Mouse (Mus musculus) midbrain, embryonic 16.5 days (tissue): Measurements from ENCODE around the gene Fbn1. TPM values are rescaled to one million over a fixed set of nuclear protein-coding genes. Genes with fewer than 3 reads are reported as not detected.

Experiments used
- ATAC-seq: fragments of 200-750 bp; cut with Nextera tagmentation; 2 replicates; pipeline ENCODE4 v1.8.0; 2017; ENCODE audit warnings: moderate TSS enrichment
- H3K27ac ChIP-seq: fragments of 300-500 bp; sonication (generic); 2 replicates; pipeline ENCODE4 v1.5.1; 2014; ENCODE audit warnings: mild to moderate bottlenecking, low read length, mixed read lengths
- H3K27me3 ChIP-seq: fragments of 300-500 bp; sonication (generic); 2 replicates; pipeline ENCODE4 v1.6.1; 2014; ENCODE audit warnings: low read depth, low read length, mixed read lengths; ENCODE audit not compliant: control insufficient read depth, insufficient read depth
- H3K36me3 ChIP-seq: fragments of 300-500 bp; sonication (generic); 2 replicates; pipeline ENCODE4 v1.6.1; 2014; ENCODE audit warnings: mild to moderate bottlenecking, low read length, moderate library complexity, mixed read lengths; ENCODE audit not compliant: control insufficient read depth, insufficient read depth
- H3K4me1 ChIP-seq: fragments of 300-500 bp; sonication (generic); 2 replicates; pipeline ENCODE4 v1.6.1; 2014; ENCODE audit warnings: mild to moderate bottlenecking, low read length, mixed read lengths; ENCODE audit not compliant: control insufficient read depth, insufficient read depth
- H3K4me2 ChIP-seq: fragments of 300-500 bp; sonication (generic); 2 replicates; pipeline ENCODE4 v1.6.1; 2014; ENCODE audit warnings: mild to moderate bottlenecking, low read length, mixed read lengths
- H3K4me3 ChIP-seq: fragments of 300-500 bp; sonication (generic); 2 replicates; pipeline ENCODE4 v1.5.1; 2014; ENCODE audit warnings: low read depth, mild to moderate bottlenecking, low read length, moderate library complexity, mixed read lengths
- H3K9ac ChIP-seq: fragments of 300-500 bp; sonication (generic); 2 replicates; pipeline ENCODE4 v1.6.1; 2014; ENCODE audit warnings: low read depth, low read length, mixed read lengths
- H3K9me3 ChIP-seq: fragments of 300-500 bp; sonication (generic); replicated peaks from 2 replicates; pipeline ENCODE4 v1.6.1; 2014; ENCODE audit warnings: mild to moderate bottlenecking, low read length, mixed read lengths; ENCODE audit not compliant: control insufficient read depth, poor library complexity, severe bottlenecking
- WGBS: fragments of 180-500 bp; shearing (Covaris S2); extraction: QIAGEN DNeasy Blood & Tissue Kit; methylation state at CpG from one replicate; pipeline ENCODE4 v1.1.7; 2014; 5-methylcytosine and 5-hydroxymethylcytosine counted together
- polyA plus RNA-seq: library from polyadenylated mRNA; unstranded; fragments of >200 nt; fragmentation: Nextera tagmentation; extraction: Ambion mirVana; gene quantifications from 2 replicates; pipeline ENCODE4 v1.2.1, GENCODE M21; 2015

Gene Fbn1
- polyA plus RNA-seq, 1 experiment from 2014 or later = 1.8 TPM

DNA sequence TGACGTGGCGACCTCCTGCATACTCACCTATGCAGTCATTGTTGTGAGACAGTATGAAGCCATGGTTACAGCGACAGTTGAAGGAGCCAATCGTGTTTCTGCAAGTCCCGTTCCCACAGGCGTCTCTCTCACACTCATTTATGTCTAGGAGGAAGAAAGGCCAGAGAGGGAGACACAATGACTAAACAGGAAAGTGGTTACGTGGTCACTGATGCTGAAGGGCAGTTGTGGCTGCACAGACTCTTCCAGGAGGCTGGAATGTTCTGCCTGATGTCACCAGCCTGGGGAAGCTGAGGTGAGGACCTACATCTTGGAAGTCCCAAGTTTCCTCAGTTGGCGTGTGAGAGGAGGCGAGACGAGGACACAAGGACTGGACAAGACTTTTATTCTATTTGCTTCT is 177.3 kb downstream of the Fbn1 start:
- WGBS = 94% methylated on average over 10 of the region's 10 CpGs
- H3K9ac ChIP-seq = no peak overlapping the region
- H3K4me1 ChIP-seq = no peaks in the 10 kb centered on the region
- no peaks in the 10 kb centered on the region for H3K9me3 ChIP-seq
- ATAC-seq = no peak
- H3K27me3 ChIP-seq = no peaks in the 10 kb centered on the region
- no peak overlapping the region for H3K4me3 ChIP-seq
- H3K27ac ChIP-seq = no peak overlapping the region
- H3K36me3 ChIP-seq = peaks cover 4% of the 10 kb centered on the region; the same call in 1 of the 2 replicates
- no peak overlapping the region for H3K4me2 ChIP-seq

DNA sequence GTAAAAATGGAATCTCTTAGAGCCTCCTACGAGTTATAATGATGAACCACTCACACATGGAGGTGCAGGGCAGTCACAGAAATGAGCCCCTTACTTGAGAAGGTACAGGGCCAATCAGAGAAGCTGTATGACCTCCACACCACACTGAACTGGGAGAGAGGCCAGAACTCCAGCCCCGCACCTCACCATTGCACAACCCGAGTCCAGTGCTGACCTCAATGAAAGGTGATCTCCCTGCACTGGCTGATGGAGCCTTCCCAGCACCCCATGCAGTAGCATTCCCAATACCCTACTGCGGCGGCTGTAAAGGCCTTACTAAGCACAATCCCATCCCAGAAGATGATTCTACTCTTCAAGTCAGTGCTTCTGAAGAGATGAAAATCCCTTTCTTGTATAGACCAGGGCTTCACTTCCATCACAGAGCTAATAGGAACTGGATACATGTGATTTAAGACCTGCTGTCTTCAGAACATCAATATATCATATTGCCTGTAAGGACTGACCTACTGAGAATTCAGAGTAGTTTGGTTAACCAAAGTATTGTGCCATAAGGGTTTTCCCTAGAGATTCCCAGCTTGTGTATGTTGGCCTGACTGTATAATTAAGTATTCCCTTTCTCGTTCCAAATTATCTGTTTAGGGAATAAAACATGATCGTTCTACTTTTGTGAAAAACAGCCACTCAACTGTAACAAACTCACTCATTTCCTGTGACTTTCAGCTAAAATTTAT is 182.5 kb downstream of the Fbn1 start:
- Histone ChIP-seq H3K4me3 (no peak overlapping the region), H3K9ac (no peak overlapping the region), H3K27me3 (no peaks in the 10 kb centered on the region), H3K27ac (no peak overlapping the region), H3K4me2 (no peak overlapping the region), H3K4me1 (no peaks in the 10 kb centered on the region), H3K9me3 (no peaks in the 10 kb centered on the region), H3K36me3 (no peaks in the 10 kb centered on the region)
- WGBS = 87% methylated on average over 7 of the region's 7 CpGs
- ATAC-seq = no peak

DNA sequence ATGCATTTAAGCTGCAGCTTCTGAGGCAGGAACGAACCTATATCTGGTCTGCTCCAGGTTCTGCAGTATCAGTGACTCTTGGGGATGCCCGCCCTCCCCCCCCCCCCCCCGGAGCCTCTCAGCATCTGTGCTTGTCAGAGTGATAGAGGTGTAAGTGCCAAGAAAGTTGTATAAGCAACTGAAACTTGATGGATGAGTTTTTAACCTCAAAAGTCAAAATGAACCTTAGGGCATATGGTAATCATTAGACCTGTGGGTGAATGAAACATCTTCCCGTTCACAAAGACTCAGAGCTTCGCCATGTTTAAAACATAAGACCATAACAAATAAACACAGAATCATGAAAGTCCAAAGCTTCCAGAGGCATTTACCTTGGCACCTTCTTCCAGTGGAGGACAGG is 183.3 kb downstream of the Fbn1 start:
- H3K9me3 ChIP-seq = no peaks in the 10 kb centered on the region
- H3K36me3 ChIP-seq = no peaks in the 10 kb centered on the region
- no peak overlapping the region for H3K4me3 ChIP-seq
- H3K4me1 ChIP-seq = no peaks in the 10 kb centered on the region
- no peak overlapping the region for H3K9ac ChIP-seq
- 93% methylated on average over 5 of the region's 5 CpGs for WGBS
- no peak overlapping the region for H3K27ac ChIP-seq
- no peak for ATAC-seq
- H3K27me3 ChIP-seq = no peaks in the 10 kb centered on the region
- no peak overlapping the region for H3K4me2 ChIP-seq

DNA sequence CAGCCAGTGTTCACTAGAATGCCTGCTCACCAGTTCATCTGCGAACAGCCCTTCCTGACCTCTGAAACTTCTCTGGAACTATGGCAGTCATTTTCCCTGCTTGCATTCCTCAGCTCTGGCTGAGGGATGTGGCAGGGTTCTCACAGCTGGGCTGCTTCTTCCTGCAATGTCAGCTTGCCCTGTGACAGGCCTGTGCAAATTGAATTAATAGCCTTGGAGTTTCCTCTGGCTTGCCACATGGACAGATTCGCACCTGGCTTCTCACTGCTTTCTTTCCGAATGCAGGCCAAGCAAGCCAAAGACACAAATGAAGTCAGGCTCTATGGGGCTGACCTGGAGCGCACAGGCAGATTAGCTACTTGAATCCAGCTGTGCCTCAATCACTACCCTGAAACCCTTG is 184.4 kb downstream of the Fbn1 start:
- Histone ChIP-seq H3K4me2 (no peak overlapping the region), H3K36me3 (no peaks in the 10 kb centered on the region), H3K4me1 (no peaks in the 10 kb centered on the region), H3K4me3 (no peak overlapping the region), H3K9ac (no peak overlapping the region), H3K9me3 (no peaks in the 10 kb centered on the region), H3K27me3 (no peaks in the 10 kb centered on the region), H3K27ac (no peak overlapping the region)
- WGBS = 61% methylated on average over 4 of the region's 4 CpGs
- no peak for ATAC-seq

DNA sequence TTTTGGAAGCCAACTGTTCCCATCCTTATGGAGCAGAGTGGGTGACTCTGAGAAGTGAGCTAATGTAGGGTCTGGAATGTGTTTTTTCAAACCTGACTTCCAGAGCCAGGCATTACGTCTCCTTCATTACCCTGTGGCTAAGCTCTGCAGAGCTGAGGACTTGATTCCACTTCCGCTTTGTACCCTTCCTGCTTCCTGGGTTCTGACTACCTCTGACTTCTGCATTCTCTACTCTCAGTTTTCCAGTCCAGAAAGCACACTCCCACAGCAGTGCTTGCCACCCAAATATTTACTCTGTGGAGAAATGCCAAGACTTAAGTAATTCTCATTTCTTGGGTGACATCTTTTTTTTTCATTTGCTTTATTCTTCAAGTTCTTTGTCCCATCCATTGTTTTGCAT is 185.2 kb downstream of the Fbn1 start:
- 85% methylated on average over 2 of the region's 2 CpGs for WGBS
- Histone ChIP-seq H3K4me2 (no peak overlapping the region), H3K27me3 (no peaks in the 10 kb centered on the region), H3K27ac (no peak overlapping the region), H3K4me3 (no peak overlapping the region), H3K9me3 (no peaks in the 10 kb centered on the region), H3K4me1 (no peaks in the 10 kb centered on the region), H3K36me3 (no peaks in the 10 kb centered on the region), H3K9ac (no peak overlapping the region)
- ATAC-seq = no peak

DNA sequence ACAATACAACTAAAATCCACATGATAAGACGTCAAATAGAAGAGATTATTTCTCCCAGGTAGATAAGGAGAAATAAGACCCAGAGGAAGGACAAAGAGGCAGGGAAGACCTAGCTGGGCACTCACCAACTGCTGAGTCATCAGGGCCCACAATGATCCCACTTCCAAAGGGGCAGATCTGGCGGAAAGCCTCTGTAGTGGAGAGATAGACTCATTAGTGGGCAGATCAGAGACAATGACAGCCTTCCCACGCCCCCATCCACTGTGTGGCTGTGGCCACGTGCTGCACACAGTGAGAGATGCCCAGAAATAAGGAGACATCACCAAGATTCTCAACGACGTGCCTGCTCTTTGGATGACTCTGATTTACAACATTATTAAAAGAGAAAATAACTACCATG is 186.7 kb downstream of the Fbn1 start:
- H3K9me3 ChIP-seq = no peaks in the 10 kb centered on the region
- H3K4me3 ChIP-seq = no peak overlapping the region
- no peak overlapping the region for H3K9ac ChIP-seq
- H3K27ac ChIP-seq = no peak overlapping the region
- H3K4me2 ChIP-seq = no peak overlapping the region
- 72% methylated on average over 6 of the region's 6 CpGs for WGBS
- no peaks in the 10 kb centered on the region for H3K4me1 ChIP-seq
- H3K36me3 ChIP-seq = peaks cover 5% of the 10 kb centered on the region; the same call in 1 of the 2 replicates
- no peaks in the 10 kb centered on the region for H3K27me3 ChIP-seq
- no peak for ATAC-seq

DNA sequence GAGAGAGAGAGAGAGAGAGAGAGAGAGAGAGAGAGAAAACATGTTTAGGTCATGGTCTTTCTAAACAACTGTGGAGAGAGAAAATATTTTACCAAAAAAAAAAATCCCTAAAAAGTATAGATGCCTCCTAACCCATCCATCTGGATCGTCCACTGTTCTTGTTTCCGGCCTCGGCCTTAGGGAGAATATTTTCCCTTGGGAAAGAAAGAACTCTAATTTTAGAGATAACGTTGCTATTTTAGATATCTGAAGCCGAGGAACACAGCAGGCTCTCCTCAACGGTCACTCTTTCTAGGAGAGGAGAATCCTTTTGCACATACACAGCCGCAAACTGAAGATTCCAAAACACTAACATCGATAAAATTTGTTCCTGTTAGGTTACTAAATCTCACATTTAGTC is 188.1 kb downstream of the Fbn1 start:
- no peak overlapping the region for H3K27ac ChIP-seq
- no peak overlapping the region for H3K9ac ChIP-seq
- 91% methylated on average over 8 of the region's 8 CpGs for WGBS
- no peaks in the 10 kb centered on the region for H3K4me1 ChIP-seq
- no peaks in the 10 kb centered on the region for H3K27me3 ChIP-seq
- H3K36me3 ChIP-seq = peaks cover 9% of the 10 kb centered on the region
- H3K4me2 ChIP-seq = no peak overlapping the region
- H3K4me3 ChIP-seq = no peak overlapping the region
- H3K9me3 ChIP-seq = no peaks in the 10 kb centered on the region
- no peak for ATAC-seq

DNA sequence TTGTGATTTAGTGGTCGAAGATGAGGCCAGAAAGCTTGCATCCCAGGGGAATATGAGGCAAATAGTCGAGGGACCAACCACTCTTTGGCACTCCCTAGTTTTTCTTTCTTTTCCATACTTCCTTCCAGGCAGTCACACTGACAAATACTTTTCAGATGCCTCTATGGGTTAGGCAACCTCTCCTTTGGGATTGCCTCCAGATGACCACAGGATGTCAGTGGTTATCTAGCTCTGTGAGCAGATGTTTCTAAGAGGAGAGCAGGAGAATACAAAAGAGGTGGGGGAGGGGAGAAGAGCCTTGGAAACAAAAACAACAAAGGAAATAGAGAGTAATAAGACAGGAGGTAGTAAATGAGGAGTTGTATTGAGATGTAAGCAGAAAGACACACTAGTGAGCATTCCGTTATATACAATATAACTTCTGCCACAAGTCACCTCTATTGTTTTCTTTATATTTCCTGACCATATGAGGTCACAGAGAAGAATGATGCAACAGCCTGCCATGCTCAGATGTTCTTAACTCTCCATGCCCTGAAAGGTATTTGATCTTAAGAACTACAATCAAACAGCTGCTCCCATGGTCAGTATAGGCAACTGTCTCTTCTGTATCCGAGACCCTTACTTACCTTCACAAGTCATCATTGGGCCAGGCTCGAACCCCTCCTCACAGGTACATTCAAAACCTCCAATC is 189.3 kb downstream of the Fbn1 start:
- no peak overlapping the region for H3K4me3 ChIP-seq
- no peak overlapping the region for H3K9ac ChIP-seq
- WGBS = 80% methylated on average over 5 of the region's 5 CpGs
- H3K27me3 ChIP-seq = no peaks in the 10 kb centered on the region
- no peaks in the 10 kb centered on the region for H3K4me1 ChIP-seq
- no peaks in the 10 kb centered on the region for H3K9me3 ChIP-seq
- H3K27ac ChIP-seq = no peak overlapping the region
- H3K4me2 ChIP-seq = no peak overlapping the region
- H3K36me3 ChIP-seq = peaks cover 12% of the 10 kb centered on the region
- no peak for ATAC-seq

DNA sequence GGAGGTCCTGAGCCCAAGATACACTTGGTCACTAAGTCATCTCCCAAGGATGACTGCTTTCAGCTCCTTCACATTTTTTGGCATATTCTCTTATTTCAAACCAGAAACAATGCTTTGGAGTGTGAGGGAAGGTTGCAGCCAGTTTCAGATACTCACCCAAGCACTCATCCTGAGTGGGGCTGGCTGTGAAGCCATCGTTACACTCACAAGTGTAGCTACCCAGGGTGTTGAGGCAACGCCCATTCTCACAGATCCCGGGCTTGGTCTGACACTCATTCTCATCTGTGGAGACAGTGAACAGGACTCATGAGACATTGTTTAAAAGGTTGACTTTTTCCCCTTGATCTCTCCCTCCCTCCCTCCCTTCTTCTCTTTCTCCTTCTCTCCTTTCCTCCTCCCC is 192.6 kb downstream of the Fbn1 start:
- H3K4me1 ChIP-seq = no peaks in the 10 kb centered on the region
- H3K4me2 ChIP-seq = no peak overlapping the region
- ATAC-seq = no peak
- 94% methylated on average over 3 of the region's 3 CpGs for WGBS
- H3K36me3 ChIP-seq = peaks cover 16% of the 10 kb centered on the region
- no peaks in the 10 kb centered on the region for H3K9me3 ChIP-seq
- no peak overlapping the region for H3K27ac ChIP-seq
- no peak overlapping the region for H3K4me3 ChIP-seq
- H3K27me3 ChIP-seq = no peaks in the 10 kb centered on the region
- no peak overlapping the region for H3K9ac ChIP-seq
